Mouse (Mus musculus) megakaryocyte, embryonic 14.5 days (primary cell): ENCODE data around the gene Fam3c.

Experiments
- FLI1 ChIP-seq: IDR thresholded peaks from 2 replicates; pipeline ENCODE4 v1.6.1; 2012; ENCODE audit warnings: low read length, inconsistent platforms, mixed read lengths
- GATA1 ChIP-seq: IDR thresholded peaks from 3 replicates; pipeline ENCODE4 v1.6.1; 2012; ENCODE audit warnings: mixed read lengths, low read length, inconsistent platforms, borderline replicate concordance

DNA sequence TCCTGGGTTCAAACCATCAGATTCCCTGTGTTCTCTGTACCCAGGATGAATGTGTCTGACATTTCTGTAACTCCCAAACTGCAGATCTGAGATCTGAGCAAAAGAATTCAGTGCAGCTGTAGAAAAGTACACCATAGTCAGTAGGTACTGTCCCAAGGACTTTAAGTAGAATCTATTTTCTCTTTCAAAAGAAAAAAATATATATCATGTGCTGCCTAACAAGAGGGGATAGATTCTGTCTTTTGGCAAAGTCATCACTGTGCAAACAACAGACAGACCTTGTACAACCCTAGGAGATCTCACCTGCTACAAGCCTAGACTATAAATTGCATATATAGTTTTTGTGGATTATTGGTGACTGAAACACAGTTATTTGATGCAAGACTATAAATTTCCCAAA lies 87.4 kb downstream of the Fam3c start:
- TF ChIP-seq GATA1 (no peak), FLI1 (no peak)
